ENCODE assay signal across 8 mouse cellular contexts in genomic region chr2:27539772-27540514, GRCm38 (mm10). TPM values are rescaled to one million over a fixed set of nuclear protein-coding genes. Genes with fewer than 3 reads are reported as not detected.
A peak's percentile ranks its signal among the peaks of the same experiment; 100 is the strongest.
DNase-seq lines count a peak whose midpoint lies in the region; ATAC-seq and TF ChIP-seq lines count a peak whose summit lies in the region.

No protein-coding gene starts in this region.

- peak overlapping the region; percentile 74 for H3K4me3 ChIP-seq in gastrocnemius, adult 2 months
- peak overlapping the region; percentile 41 for H3K4me3 ChIP-seq in hindbrain, postnatal 0 days (ENCODE audit: low read length)
- H3K4me3 ChIP-seq in left cerebral cortex, adult 2 months = peak overlapping the region; percentile 66

- TF ChIP-seq CTCF in gastrocnemius, adult 2 months (IDR thresholded peaks at IDR 0.05) = no peak
- no peak for TF ChIP-seq CTCF in hindbrain, postnatal 0 days (IDR thresholded peaks at IDR 0.05; ENCODE audit: low read depth)
- no peak for TF ChIP-seq CTCF in left cerebral cortex, adult 2 months (IDR thresholded peaks at IDR 0.05)

- WGBS in hindbrain, postnatal 0 days = under 1% methylated on average over 46 of the region's 46 CpGs

- intact Hi-C loops in gastrocnemius, adult 2 months (cut with DNase I) = loop anchor here (10.0 kb wide), 1 partner anchor 345 kb away; the partner anchor contains the start of gene Col5a1
- intact Hi-C loops in left cerebral cortex, adult 2 months (cut with DNase I) = loop anchor here (1.0 to 10.0 kb wide), 3 partner anchors 25 to 925 kb away; partner anchors contain the start of genes 1700007K13Rik, Mrps2, Olfm1 and Wdr5

- peaks cover 7% of the 10 kb centered on the region for H3K4me1 ChIP-seq in hindbrain, postnatal 0 days (ENCODE audit: insufficient read depth, low read length)

- peak overlapping the region; percentile 60 for H3K9ac ChIP-seq in hindbrain, postnatal 0 days (replicated peaks; ENCODE audit: low read length)

- H3K36me3 ChIP-seq in hindbrain, postnatal 0 days (ENCODE audit: insufficient read depth, low read length) = peaks cover 12% of the 10 kb centered on the region

- peak; percentile 95 for ATAC-seq in common myeloid progenitor, adult 5-6 weeks (replicated peaks; ENCODE audit: low read depth, poor library complexity, severe bottlenecking)
- peak; percentile 99 for ATAC-seq in hindbrain, postnatal 0 days
- ATAC-seq in megakaryocyte, adult 5-6 weeks (ENCODE audit: poor library complexity, severe bottlenecking) = peak; percentile 91

- peak overlapping the region; percentile 58 for H3K4me2 ChIP-seq in hindbrain, postnatal 0 days (ENCODE audit: low read depth, low read length)

- no peaks in the 10 kb centered on the region for H3K27me3 ChIP-seq in hindbrain, postnatal 0 days (ENCODE audit: insufficient read depth, low read length)

- H3K27ac ChIP-seq in gastrocnemius, adult 2 months = peak overlapping the region; percentile 98
- peak overlapping the region; percentile 91 for H3K27ac ChIP-seq in hindbrain, postnatal 0 days
- peak overlapping the region; percentile 99 for H3K27ac ChIP-seq in left cerebral cortex, adult 2 months

- DNase-seq in ZHBTc4 (ENCODE audit: low read depth, low spot score) = peak; percentile 100
- DNase-seq in gastrocnemius, adult 2 months = peak; percentile 99
- DNase-seq in hindbrain, postnatal 0 days (ENCODE audit: low spot score) = peak; percentile 99
- peak; percentile 97 to 99 for DNase-seq in left cerebral cortex, adult 2 months (ENCODE audit: extremely low spot score in 1 of 2, low spot score in 2 of 2)
- peak; percentile 99 for DNase-seq in right cerebral cortex, adult 2 months (ENCODE audit: low spot score in 2 of 2)
- DNase-seq in urinary bladder, postnatal 14 days (ENCODE audit: low spot score) = peak; percentile 98

- no peaks in the 10 kb centered on the region for H3K9me3 ChIP-seq in hindbrain, postnatal 0 days (ENCODE audit: low read length)

RNA-seq across cellular contexts. Expression of gene Wdr5, which starts 25.0 kb away (rescaled TPM):
- 83.4 and 86.4 TPM in 2 replicates for total RNA-seq in common myeloid progenitor, adult 5-6 weeks (2017)
- total RNA-seq in gastrocnemius, adult 2 months (2021) = 10 to 100 TPM; 18.8 to 21.3 TPM
- total RNA-seq in hindbrain, postnatal 0 days (2014; rRNA removed) = 46.1 and 51.9 TPM in 2 replicates
- polyA plus RNA-seq in hindbrain, postnatal 0 days (2015; fragmentation: Nextera tagmentation; extraction: Ambion mirVana) = 34.5 and 35.1 TPM in 2 replicates
- total RNA-seq in left cerebral cortex, adult 2 months (2021) = 10 to 100 TPM; 26.7 to 27.2 TPM
- 21.3 and 22.2 TPM in 2 replicates for total RNA-seq in megakaryocyte, adult 5-6 weeks (2015)
- total RNA-seq in megakaryocyte, adult 5-6 weeks (2017) = 42.8 and 44.8 TPM in 2 replicates

RNA-seq across cellular contexts. Expression of gene Brd3, which starts 32.5 kb away (rescaled TPM):
- 27.0 and 47.2 TPM in 2 replicates for total RNA-seq in common myeloid progenitor, adult 5-6 weeks (2017)
- 10 to 100 TPM; 20.8 to 32.2 TPM for total RNA-seq in gastrocnemius, adult 2 months (2021)
- 33.7 TPM in 2 replicates for total RNA-seq in hindbrain, postnatal 0 days (2014; rRNA removed)
- 84.0 and 95.5 TPM in 2 replicates for polyA plus RNA-seq in hindbrain, postnatal 0 days (2015; fragmentation: Nextera tagmentation; extraction: Ambion mirVana)
- 10 to 100 TPM; 43.6 to 52.2 TPM for total RNA-seq in left cerebral cortex, adult 2 months (2021)
- total RNA-seq in megakaryocyte, adult 5-6 weeks (2015) = 43.1 and 60.4 TPM in 2 replicates
- 22.4 and 28.3 TPM in 2 replicates for total RNA-seq in megakaryocyte, adult 5-6 weeks (2017)

Comparison
In these comparisons a context has a peak if more than half of its experiments do, and no peak if none do; other contexts are left out.
1. Peak in every context shown above with its lines: DNase-seq, ATAC-seq, H3K4me3 ChIP-seq and H3K27ac ChIP-seq.